Mouse (Mus musculus) C2C12 (cell line): ENCODE results near the gene Mall. TPM values are rescaled to one million over a fixed set of nuclear protein-coding genes. Genes with fewer than 3 reads are reported as not detected.

ENCODE experiments used
- H3K27me3 ChIP-seq: one replicate; pipeline ENCODE4 v1.6.1; 2011; ENCODE audit not compliant: control insufficient read depth, insufficient read depth, insufficient read length
- H3K36me3 ChIP-seq: one replicate; pipeline ENCODE4 v1.6.1; 2011; ENCODE audit not compliant: control insufficient read depth, insufficient read depth
- H3K4me3 ChIP-seq: one replicate; pipeline ENCODE4 v1.5.1; 2011; ENCODE audit warnings: mild to moderate bottlenecking, control low read depth; ENCODE audit not compliant: poor library complexity, insufficient read depth, severe bottlenecking
- H3K79me2 ChIP-seq: one replicate; pipeline ENCODE4 v1.6.1; 2011; ENCODE audit not compliant: control insufficient read depth, insufficient read depth
- H3K79me3 ChIP-seq: one replicate; pipeline ENCODE4 v1.6.1; 2011; ENCODE audit warnings: low read depth, control low read depth
- H3ac ChIP-seq: one replicate; pipeline ENCODE3; 2011; ENCODE audit warnings: low read depth; ENCODE audit not compliant: control insufficient read depth, insufficient read length
- CEBPB ChIP-seq: IDR thresholded peaks from one replicate; pipeline ENCODE4 v1.6.1; 2011; ENCODE audit warnings: low read depth, mild to moderate bottlenecking, control low read depth, moderate library complexity
- CTCF ChIP-seq: IDR thresholded peaks from one replicate; pipeline ENCODE4 v1.5.1; 2011; ENCODE audit not compliant: control insufficient read depth, insufficient read depth, insufficient read length
- FOSL1 ChIP-seq: IDR thresholded peaks from one replicate; pipeline ENCODE4 v1.8.0; 2011; ENCODE audit warnings: mild to moderate bottlenecking, low read length; ENCODE audit not compliant: poor library complexity, insufficient read depth, severe bottlenecking
- MAX ChIP-seq: IDR thresholded peaks from one replicate; pipeline ENCODE4 v1.6.1; 2011; ENCODE audit warnings: mild to moderate bottlenecking, control low read depth
- MYOD1 ChIP-seq: IDR thresholded peaks from one replicate; pipeline ENCODE4 v1.6.1; 2011; ENCODE audit warnings: low read depth; ENCODE audit not compliant: control insufficient read depth, insufficient read length
- MYOG ChIP-seq: IDR thresholded peaks from one replicate; pipeline ENCODE4 v1.6.1; 2011; ENCODE audit not compliant: control insufficient read depth, insufficient read length; ENCODE audit errors: extremely low read depth
- USF1 ChIP-seq: IDR thresholded peaks from one replicate; pipeline ENCODE4 v1.6.1; 2011; ENCODE audit warnings: low read depth, mild to moderate bottlenecking, control low read depth, moderate library complexity
- polyA plus RNA-seq: library from polyadenylated mRNA; unstranded; fragments of >200 nt; fragmentation: generic; extraction: Trizol; gene quantifications from one replicate; pipeline ENCODE4 v1.2.1, GENCODE M21; 2012; ENCODE audit warnings: missing spikeins

Mall gene
- polyA plus RNA-seq, 1 experiment, result not detected

DNA sequence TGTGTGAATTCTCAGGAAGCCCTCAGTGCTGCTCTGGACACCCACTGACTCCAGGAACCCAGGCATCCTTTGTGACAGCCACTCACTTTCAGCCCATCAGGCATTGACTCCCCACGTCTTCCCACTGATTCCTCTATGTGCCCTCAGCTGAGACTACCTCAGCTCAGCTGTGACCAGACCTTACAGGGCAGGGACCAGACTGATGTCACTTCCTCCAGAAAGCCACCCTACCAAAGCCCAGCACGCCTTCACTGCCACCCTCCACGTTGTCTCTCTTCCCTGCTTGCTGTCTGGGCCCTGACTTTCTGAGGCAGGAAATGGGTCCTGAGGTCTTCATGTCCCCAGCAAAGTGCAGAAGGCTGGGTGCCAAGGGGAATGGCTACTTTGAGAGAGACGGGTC lies 6.5 kb downstream of the Mall start:
- no peaks in the 10 kb centered on the region for H3K36me3 ChIP-seq
- no peaks in the 10 kb centered on the region for H3K27me3 ChIP-seq
- H3K4me3 ChIP-seq, result no peak overlapping the region
- no peaks in the 10 kb centered on the region for H3K79me3 ChIP-seq
- H3K79me2 ChIP-seq, result no peaks in the 10 kb centered on the region
- TF ChIP-seq MYOD1 (no peak), CEBPB (no peak), USF1 (no peak), MYOG (no peak), CTCF (no peak), MAX (no peak), FOSL1 (no peak)
- no peak overlapping the region for H3ac ChIP-seq

- Histone ChIP-seq H3K79me3 (no peaks in the 10 kb centered on the region), H3K27me3 (no peaks in the 10 kb centered on the region), H3K4me3 (no peak overlapping the region), H3ac (no peak overlapping the region), H3K36me3 (no peaks in the 10 kb centered on the region), H3K79me2 (no peaks in the 10 kb centered on the region)
- TF ChIP-seq FOSL1 (peak; percentile 98), MYOG (no peak), USF1 (no peak), CTCF (no peak), MAX (peak; percentile 77), CEBPB (peak; percentile 65), MYOD1 (no peak)
Observed at GRCm38 (mm10) chr2:127722176-127722892, 7.4 kb downstream of the Mall start.

DNA sequence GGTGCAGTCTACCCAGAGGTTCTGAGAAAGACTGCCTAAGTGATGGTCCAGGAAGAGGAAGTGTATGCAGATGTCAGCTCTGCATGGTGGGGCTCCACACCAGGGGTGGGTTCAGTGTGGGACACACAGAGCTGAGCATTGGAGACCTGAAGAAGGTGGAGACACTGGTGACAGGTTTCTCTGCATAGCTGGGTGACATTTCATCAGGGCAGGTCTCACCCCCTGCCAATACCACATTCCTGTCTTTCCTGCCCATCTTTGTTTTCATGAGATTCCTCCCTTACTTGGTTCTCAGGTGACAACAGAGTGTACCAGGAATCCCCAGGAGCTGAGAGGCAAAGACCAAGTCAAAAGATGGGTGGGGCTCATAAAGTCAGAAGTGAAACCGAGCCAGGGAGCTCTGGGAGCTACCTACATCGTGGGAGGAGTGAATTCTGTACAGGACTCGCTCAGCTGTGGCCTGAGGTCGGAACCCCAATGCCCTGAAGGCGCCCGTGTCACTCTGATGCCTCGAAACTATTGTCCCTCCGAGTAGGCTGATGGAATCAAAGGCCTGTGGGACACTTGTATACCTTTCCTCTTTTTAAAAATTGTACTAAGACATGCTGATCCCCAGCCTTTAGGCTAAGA lies 10.8 kb downstream of the Mall start:
- Histone ChIP-seq H3K79me2 (no peaks in the 10 kb centered on the region), H3K36me3 (no peaks in the 10 kb centered on the region), H3ac (no peak overlapping the region), H3K4me3 (no peak overlapping the region), H3K27me3 (no peaks in the 10 kb centered on the region), H3K79me3 (no peaks in the 10 kb centered on the region)
- TF ChIP-seq CTCF (no peak), MAX (no peak), FOSL1 (no peak), CEBPB (no peak), USF1 (no peak), MYOD1 (no peak), MYOG (no peak)

DNA sequence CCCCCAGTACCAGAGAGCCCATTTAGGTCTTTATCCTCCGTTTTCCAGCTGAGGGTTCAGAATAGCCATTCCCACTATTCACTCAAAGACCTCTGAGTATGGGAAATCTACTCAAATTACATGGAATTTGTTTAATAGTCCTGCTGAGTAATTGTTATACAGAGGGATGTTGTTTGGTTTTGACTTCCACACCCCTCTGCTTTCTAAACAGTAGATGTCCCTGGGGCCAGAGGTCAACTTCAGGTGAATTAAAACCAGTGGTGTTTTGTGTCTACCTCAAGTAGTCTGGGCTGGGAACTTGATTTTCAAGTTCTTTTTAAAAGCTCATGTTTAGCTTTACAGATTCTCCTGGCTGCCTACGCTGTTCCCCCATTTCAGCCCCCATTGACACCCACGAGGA lies 15.0 kb downstream of the Mall start:
- H3ac ChIP-seq, result no peak overlapping the region
- H3K79me2 ChIP-seq, result no peaks in the 10 kb centered on the region
- H3K79me3 ChIP-seq, result no peaks in the 10 kb centered on the region

DNA sequence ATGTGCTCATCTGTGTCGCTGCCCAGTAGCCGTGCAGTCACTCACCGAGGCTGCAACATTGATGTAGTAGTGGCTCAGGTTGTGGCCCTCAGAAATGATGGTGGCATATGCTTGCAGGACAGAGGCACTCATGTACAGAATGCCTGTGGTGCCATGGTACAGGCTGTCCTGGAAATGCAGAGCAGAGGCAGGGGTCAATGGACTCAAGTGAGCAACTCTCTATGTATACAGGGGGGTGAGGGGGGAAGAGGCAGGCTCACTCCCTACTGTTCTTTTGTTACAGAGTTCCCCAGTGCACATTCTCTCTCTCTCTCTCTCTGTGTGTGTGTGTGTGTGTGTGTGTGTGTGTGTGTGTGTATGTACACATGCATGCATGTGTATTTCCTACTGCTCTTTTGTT lies 20.9 kb downstream of the Mall start:
- no peak for TF ChIP-seq CEBPB
- no peak for TF ChIP-seq FOSL1
- no peak for TF ChIP-seq CTCF
- no peak for TF ChIP-seq MYOD1
- no peak for TF ChIP-seq MYOG
- no peak for TF ChIP-seq USF1
- no peak for TF ChIP-seq MAX
- Histone ChIP-seq H3ac (no peak overlapping the region), H3K4me3 (no peak overlapping the region), H3K79me3 (no peaks in the 10 kb centered on the region), H3K36me3 (no peaks in the 10 kb centered on the region), H3K27me3 (peaks cover 11% of the 10 kb centered on the region), H3K79me2 (no peaks in the 10 kb centered on the region)

More for the DNA sequence above, 15.0 kb downstream of the Mall start:
- Histone ChIP-seq H3K36me3 (no peaks in the 10 kb centered on the region), H3K27me3 (peaks cover 6% of the 10 kb centered on the region), H3K4me3 (no peak overlapping the region)
- no peak for TF ChIP-seq CTCF
- TF ChIP-seq CEBPB, result no peak
- no peak for TF ChIP-seq MAX
- TF ChIP-seq MYOD1, result no peak
- no peak for TF ChIP-seq FOSL1
- TF ChIP-seq USF1, result no peak
- no peak for TF ChIP-seq MYOG
